Mouse (Mus musculus): Measurements from ENCODE around the gene Gm20547.

GRCm38 (mm10) chr17:34837464-34838324 is 44.1 kb downstream of the Gm20547 start:
- TF ChIP-seq CTCF (IDR thresholded peaks at IDR 0.05 in 2 of 3, conservative IDR thresholded peaks at IDR 0.05 in 1 of 3; ENCODE audit: control insufficient read depth in 1 of 3, insufficient read depth in 1 of 3, low read depth in 2 of 3, low read length in 3 of 3, poor library complexity in 1 of 3, severe bottlenecking in 1 of 3), result no peak
- TF ChIP-seq ZKSCAN1 (IDR thresholded peaks at IDR 0.05; ENCODE audit: low read depth, low read length), result no peak
- TF ChIP-seq RAD21 (IDR thresholded peaks at IDR 0.05; ENCODE audit: low read depth, low read length), result no peak
- TF ChIP-seq KAT2A (conservative IDR thresholded peaks at IDR 0.05; ENCODE audit: low read depth, low read length), result no peak

Data from MEL (cell line).